Mouse (Mus musculus) intestine, embryonic 14.5 days (tissue): Measurements from ENCODE around the gene Ptrhd1. TPM values are rescaled to one million over a fixed set of nuclear protein-coding genes. Genes with fewer than 3 reads are reported as not detected.
"Not testable (repeated sequence)": the region's sequence is repeated elsewhere in the genome, so short reads cannot be mapped to it uniquely, and the experiment has no call there.

Experiments
- ATAC-seq: fragments of 200-750 bp; cut with Nextera tagmentation; replicated peaks from 2 replicates; pipeline ENCODE4 v1.8.0; 2017; ENCODE audit warnings: low read depth, moderate number of reproducible peaks, moderate TSS enrichment, moderate library complexity; ENCODE audit not compliant: low FRiP score, low TSS enrichment
- DNase-seq: peaks from one replicate; pipeline ENCODE4 v3.0.0-alpha.2; 2018; ENCODE audit warnings: low spot score
- H3K27ac ChIP-seq: fragments of 300-500 bp; sonication (generic); 2 replicates; pipeline ENCODE4 v1.5.1; 2014; ENCODE audit warnings: low read depth, mild to moderate bottlenecking, control low read depth
- H3K27me3 ChIP-seq: fragments of 300-500 bp; sonication (generic); replicated peaks from 2 replicates; pipeline ENCODE4 v1.6.1; 2014; ENCODE audit warnings: low read length, control low read depth; ENCODE audit not compliant: control insufficient read depth, insufficient read depth
- H3K36me3 ChIP-seq: fragments of 300-500 bp; sonication (generic); 2 replicates; pipeline ENCODE4 v1.6.1; 2014; ENCODE audit warnings: low read length, control low read depth; ENCODE audit not compliant: control insufficient read depth, insufficient read depth
- H3K4me1 ChIP-seq: fragments of 300-500 bp; sonication (generic); replicated peaks from 2 replicates; pipeline ENCODE4 v1.6.1; 2014; ENCODE audit warnings: low read length, control low read depth, mixed read lengths; ENCODE audit not compliant: control insufficient read depth, insufficient read depth
- H3K4me2 ChIP-seq: fragments of 300-500 bp; sonication (generic); 2 replicates; pipeline ENCODE4 v1.6.1; 2014; ENCODE audit warnings: low read length
- H3K4me3 ChIP-seq: fragments of 300-500 bp; sonication (generic); 2 replicates; pipeline ENCODE4 v1.5.1; 2014; ENCODE audit warnings: low read depth, low read length, control low read depth, mixed read lengths
- H3K9ac ChIP-seq: fragments of 300-500 bp; sonication (generic); 2 replicates; pipeline ENCODE4 v1.6.1; 2014; ENCODE audit warnings: mild to moderate bottlenecking, low read length
- H3K9me3 ChIP-seq: fragments of 300-500 bp; sonication (generic); 2 replicates; pipeline ENCODE4 v1.6.1; 2016; ENCODE audit warnings: low read length, control low read depth; ENCODE audit not compliant: control insufficient read depth
- WGBS: fragments of 180-500 bp; shearing (Covaris S2); extraction: QIAGEN DNeasy Blood & Tissue Kit; methylation state at CpG from one replicate; pipeline ENCODE4 v1.1.7; 2014; 5-methylcytosine and 5-hydroxymethylcytosine counted together
- polyA plus RNA-seq: library from polyadenylated mRNA; unstranded; fragments of >200 nt; fragmentation: Nextera tagmentation; extraction: Ambion mirVana; gene quantifications from 2 replicates; pipeline ENCODE4 v1.2.1, GENCODE M21; 2014

Gene Ptrhd1
- polyA plus RNA-seq, 1 experiment from 2014 or later: 6.7 TPM

GRCm38 (mm10) chr12:4230156-4230555 is 3.7 kb upstream of the Ptrhd1 start:
- H3K9me3 ChIP-seq: no peaks in the 10 kb centered on the region
- H3K4me1 ChIP-seq: peaks cover 8% of the 10 kb centered on the region
- H3K9ac ChIP-seq: no peak overlapping the region
- no peak overlapping the region for H3K4me2 ChIP-seq
- ATAC-seq: no peak
- DNase-seq: no peak
- H3K36me3 ChIP-seq: peaks cover 41% of the 10 kb centered on the region
- no peaks in the 10 kb centered on the region for H3K27me3 ChIP-seq
- WGBS: 93% methylated on average over 7 of the region's 7 CpGs
- no peak overlapping the region for H3K27ac ChIP-seq
- no peak overlapping the region for H3K4me3 ChIP-seq

DNA sequence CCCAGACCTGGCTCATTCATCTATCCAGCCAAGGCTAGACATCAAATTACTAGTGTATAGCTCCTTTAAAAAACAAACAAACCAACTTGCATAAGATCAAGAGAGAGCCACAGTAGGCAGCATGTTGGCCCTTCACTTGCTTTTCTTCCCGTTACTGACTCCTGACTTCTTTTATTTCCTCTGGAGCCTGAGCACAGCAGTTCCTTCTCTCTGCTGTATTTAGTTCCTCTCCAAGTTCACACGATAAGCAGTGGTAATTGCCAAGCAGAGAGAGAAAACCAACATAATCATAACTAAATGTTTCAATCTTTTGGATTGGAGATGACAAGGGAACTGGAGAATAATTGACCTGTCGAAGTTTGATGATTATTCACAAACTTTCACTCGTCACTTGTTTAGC is 1.1 kb upstream of the Ptrhd1 start:
- no peak overlapping the region for H3K27ac ChIP-seq
- H3K4me3 ChIP-seq: peak overlapping the region; percentile 57
- 45% methylated on average over 4 of the region's 4 CpGs for WGBS
- no peak for DNase-seq
- no peak for ATAC-seq
- peak overlapping the region; percentile 57 for H3K4me2 ChIP-seq
- H3K27me3 ChIP-seq: no peaks in the 10 kb centered on the region
- peak overlapping the region; percentile 63 for H3K9ac ChIP-seq
- peaks cover 24% of the 10 kb centered on the region for H3K36me3 ChIP-seq
- peaks cover 8% of the 10 kb centered on the region for H3K4me1 ChIP-seq
- no peaks in the 10 kb centered on the region for H3K9me3 ChIP-seq

DNA sequence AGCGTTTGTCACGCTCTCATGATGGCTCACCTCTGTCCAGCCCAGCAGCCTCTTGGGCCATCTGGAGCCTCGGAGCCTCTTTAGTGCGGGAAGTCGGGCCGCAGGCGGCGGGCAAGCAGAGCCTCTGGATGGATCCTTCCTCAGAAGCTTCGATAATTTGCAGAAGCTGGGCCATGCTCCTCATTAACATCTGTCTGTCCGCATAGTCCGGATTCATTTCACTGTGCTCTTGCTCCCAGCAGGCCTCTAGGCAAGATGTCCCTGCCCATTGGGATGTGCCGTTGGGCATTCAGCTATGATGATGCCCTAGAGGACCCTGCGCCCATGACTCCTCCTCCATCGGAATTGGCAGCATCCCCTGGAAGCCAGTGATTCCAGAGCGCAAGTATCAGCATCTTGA is 3.7 kb downstream of the Ptrhd1 start:
- no peak overlapping the region for H3K4me2 ChIP-seq
- H3K36me3 ChIP-seq: peaks cover 4% of the 10 kb centered on the region; the same call in 1 of the 2 replicates
- DNase-seq (no peak), ATAC-seq (no peak)
- H3K27me3 ChIP-seq: no peaks in the 10 kb centered on the region
- no peak overlapping the region for H3K4me3 ChIP-seq
- H3K4me1 ChIP-seq: peaks cover 6% of the 10 kb centered on the region
- 90% methylated on average over 15 of the region's 15 CpGs for WGBS
- no peak overlapping the region for H3K9ac ChIP-seq
- no peak overlapping the region for H3K27ac ChIP-seq
- H3K9me3 ChIP-seq: no peaks in the 10 kb centered on the region

DNA sequence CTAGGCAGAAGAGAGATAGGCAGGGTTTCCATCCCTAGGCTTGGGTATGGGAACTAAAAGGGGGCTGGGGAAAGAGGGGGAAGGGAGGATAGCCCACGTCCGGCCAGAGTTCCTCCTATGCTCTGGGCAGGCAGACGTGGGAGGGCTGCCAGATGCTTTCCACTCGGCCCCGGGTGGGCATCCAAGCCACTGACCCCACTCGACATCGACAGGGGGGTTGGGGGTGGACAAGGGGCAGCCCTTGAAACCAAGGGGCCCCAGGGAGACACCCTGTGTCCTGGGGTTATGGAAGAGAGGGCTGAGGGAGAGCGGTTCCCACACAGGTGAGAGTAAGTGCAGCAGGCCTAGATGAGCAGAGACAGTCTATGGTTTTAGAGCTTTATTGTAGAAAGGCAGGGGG is 6.5 kb downstream of the Ptrhd1 start:
- not testable (repeated sequence) for H3K4me3 ChIP-seq, DNase-seq, H3K27ac ChIP-seq, H3K27me3 ChIP-seq, H3K4me1 ChIP-seq, ATAC-seq, H3K9ac ChIP-seq, H3K4me2 ChIP-seq, H3K36me3 ChIP-seq, H3K9me3 ChIP-seq
- 51% methylated on average over 6 of the region's 8 CpGs for WGBS

DNA sequence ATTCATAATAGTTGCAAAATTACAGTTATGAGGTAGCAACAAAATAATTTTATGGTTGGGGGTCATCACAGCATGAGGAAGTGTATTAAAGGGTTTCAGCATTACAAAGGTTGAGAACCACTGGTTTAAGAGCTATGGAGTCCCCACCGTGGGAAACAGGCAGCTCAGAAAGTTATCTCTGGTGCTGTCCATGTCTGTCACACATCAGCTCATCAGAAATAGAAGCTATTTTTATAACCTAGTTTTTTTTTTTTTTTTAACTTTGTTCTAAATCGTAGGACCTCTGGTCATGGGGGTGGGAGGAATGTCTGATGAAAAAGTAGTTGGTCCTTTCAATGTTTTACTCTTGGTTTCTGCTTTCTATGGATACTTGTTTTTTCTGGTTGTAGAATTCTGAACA is 10.0 kb downstream of the Ptrhd1 start:
- ATAC-seq (no peak), DNase-seq (no peak)
- H3K36me3 ChIP-seq: peaks cover 5% of the 10 kb centered on the region; the same call in 1 of the 2 replicates
- no peaks in the 10 kb centered on the region for H3K9me3 ChIP-seq
- 79% methylated on average over 2 of the region's 2 CpGs for WGBS
- no peaks in the 10 kb centered on the region for H3K27me3 ChIP-seq
- no peak overlapping the region for H3K4me2 ChIP-seq
- H3K4me3 ChIP-seq: no peak overlapping the region
- no peak overlapping the region for H3K9ac ChIP-seq
- H3K27ac ChIP-seq: no peak overlapping the region
- H3K4me1 ChIP-seq: no peaks in the 10 kb centered on the region

DNA sequence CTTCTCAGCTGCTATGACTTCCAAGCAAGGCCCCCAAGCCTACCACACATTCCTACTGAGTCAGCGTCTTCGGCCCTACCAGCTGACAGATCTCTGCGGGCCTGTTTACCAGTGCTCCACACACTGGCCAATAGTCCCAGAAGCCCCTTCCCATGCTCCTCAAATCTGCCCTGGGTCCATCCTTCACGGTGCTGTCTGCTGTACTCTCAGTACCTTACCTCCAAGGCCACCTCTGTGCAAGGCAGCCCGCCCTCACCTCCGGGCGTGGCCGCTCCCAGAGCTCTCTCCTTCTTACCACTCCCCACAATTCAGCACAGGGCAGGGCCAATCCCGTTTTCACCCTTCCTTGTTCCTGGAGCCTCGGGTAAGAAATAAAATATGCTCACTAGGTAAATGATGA is 11.9 kb downstream of the Ptrhd1 start:
- H3K27ac ChIP-seq: no peak overlapping the region
- no peaks in the 10 kb centered on the region for H3K4me1 ChIP-seq
- DNase-seq (no peak), ATAC-seq (no peak; the same call in 1 of the 2 replicates)
- WGBS: 69% methylated on average over 10 of the region's 10 CpGs
- no peaks in the 10 kb centered on the region for H3K9me3 ChIP-seq
- no peaks in the 10 kb centered on the region for H3K27me3 ChIP-seq
- no peak overlapping the region for H3K4me3 ChIP-seq
- no peak overlapping the region for H3K4me2 ChIP-seq
- H3K36me3 ChIP-seq: peaks cover 5% of the 10 kb centered on the region; the same call in 1 of the 2 replicates
- H3K9ac ChIP-seq: no peak overlapping the region

GRCm38 (mm10) chr12:4249786-4250185 is 16.0 kb downstream of the Ptrhd1 start:
- Histone ChIP-seq H3K27ac (no peak overlapping the region), H3K4me3 (no peak overlapping the region), H3K27me3 (no peaks in the 10 kb centered on the region), H3K9ac (no peak overlapping the region), H3K4me1 (no peaks in the 10 kb centered on the region), H3K9me3 (no peaks in the 10 kb centered on the region), H3K4me2 (no peak overlapping the region), H3K36me3 (peaks cover 10% of the 10 kb centered on the region; the same call in 1 of the 2 replicates)
- no peak for ATAC-seq
- no peak for DNase-seq
- WGBS: 88% methylated on average over 6 of the region's 6 CpGs

DNA sequence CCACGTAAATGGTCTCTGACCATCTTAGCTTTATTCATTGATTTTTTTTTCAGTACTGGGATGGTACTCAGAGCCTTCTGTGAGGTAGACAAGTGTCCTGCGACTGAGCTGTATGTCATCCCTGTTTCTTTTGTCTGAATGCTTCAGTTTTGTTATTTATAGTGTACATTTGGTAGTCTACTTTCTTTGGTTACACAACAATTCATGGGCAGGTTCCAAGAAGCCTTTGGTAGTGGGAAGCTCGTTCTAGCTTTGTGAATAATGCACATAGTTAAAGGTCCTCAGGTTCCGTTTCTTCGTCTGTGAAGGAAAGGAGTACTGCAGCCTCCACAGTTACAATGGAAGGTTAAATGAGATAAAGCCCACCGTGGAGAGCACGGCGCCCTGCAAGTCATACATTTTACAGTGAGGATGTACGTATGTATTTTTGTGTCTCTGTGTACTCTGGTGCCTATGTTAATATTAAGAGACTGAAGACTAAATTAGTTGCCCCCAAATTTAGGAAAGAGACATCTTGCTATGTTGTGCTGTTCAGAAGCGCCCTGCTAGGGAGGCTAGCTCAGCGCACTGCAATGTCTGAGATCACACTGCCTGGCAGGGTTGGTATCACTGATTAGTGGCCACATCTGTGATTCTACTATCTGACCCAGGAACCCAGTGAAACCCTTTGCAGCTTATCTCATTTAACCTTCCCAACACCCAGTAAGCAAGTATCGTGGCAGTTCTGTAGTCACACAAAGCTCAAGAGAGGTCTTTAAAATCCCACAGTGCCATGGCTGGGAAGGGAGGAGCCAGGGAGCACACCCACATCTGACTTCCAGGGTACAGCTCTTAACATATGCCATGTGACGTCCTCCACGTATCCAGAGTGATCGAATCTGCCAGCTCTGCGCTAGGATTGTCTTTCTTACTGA is 19.2 kb downstream of the Ptrhd1 start:
- no peak overlapping the region for H3K27ac ChIP-seq
- 73% methylated on average over 16 of the region's 16 CpGs for WGBS
- H3K9ac ChIP-seq: no peak overlapping the region
- H3K4me2 ChIP-seq: no peak overlapping the region
- H3K36me3 ChIP-seq: 0 out of 2 replicates have a peak, but pooled peaks cover 5% of the 10 kb centered on the region
- ATAC-seq (no peak), DNase-seq (no peak)
- H3K4me1 ChIP-seq: no peaks in the 10 kb centered on the region
- H3K9me3 ChIP-seq: no peaks in the 10 kb centered on the region
- no peaks in the 10 kb centered on the region for H3K27me3 ChIP-seq
- no peak overlapping the region for H3K4me3 ChIP-seq

GRCm38 (mm10) chr12:4267765-4268164 is 33.9 kb downstream of the Ptrhd1 start:
- no peak overlapping the region for H3K27ac ChIP-seq
- no peaks in the 10 kb centered on the region for H3K4me1 ChIP-seq
- peaks cover 26% of the 10 kb centered on the region for H3K36me3 ChIP-seq
- H3K9ac ChIP-seq: no peak overlapping the region
- no peaks in the 10 kb centered on the region for H3K27me3 ChIP-seq
- no peak overlapping the region for H3K4me2 ChIP-seq
- ATAC-seq (no peak), DNase-seq (no peak)
- no peak overlapping the region for H3K4me3 ChIP-seq
- WGBS: 94% methylated on average over 4 of the region's 4 CpGs
- 0 out of 2 replicates have a peak, but pooled peaks cover 2% of the 10 kb centered on the region for H3K9me3 ChIP-seq
